Mouse (Mus musculus): ENCODE results near the gene Ano2.

Ano2 gene

DNA sequence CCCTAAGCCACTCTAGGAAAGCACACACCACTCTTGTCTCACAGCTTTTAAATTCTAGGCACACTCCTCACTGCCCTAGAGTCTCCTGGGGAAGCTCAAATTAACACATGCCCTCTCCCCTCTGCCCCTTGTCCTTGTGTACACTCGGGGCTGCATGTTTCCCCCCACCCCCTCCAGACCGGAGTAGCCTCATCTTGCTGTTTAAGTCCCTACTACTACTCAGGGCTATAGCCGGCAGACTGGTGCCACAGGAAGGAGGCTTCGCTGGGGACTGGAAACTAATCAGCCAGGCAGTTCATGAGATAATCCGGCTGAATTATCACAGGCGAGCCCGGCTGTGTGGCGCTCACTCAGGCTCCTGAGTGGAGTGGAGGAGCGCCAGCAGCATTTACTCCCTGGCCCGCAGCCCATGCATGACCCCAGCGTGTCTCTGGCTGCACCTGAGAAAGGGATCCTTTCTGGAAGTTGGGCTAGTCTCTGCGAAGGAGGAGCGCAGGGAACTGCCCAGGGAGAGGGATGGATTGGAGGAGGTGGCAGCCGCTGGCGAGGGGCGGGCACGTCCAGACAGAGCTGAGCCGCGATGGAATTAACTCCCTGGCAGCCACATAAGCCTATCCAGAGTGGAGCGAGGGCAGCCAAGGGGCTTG lies at the start of gene Ano2:
Ano2 (plus strand) TSS at position 363 of the 647 bp plus-strand sequence.
- no peak for DNase-seq (ENCODE audit: low spot score in 2 of 2)

GRCm38 (mm10) chr6:125640486-125640885 lies 49.7 kb upstream of the Ano2 start:
- no peak for DNase-seq (ENCODE audit: low spot score in 2 of 2)

DNA sequence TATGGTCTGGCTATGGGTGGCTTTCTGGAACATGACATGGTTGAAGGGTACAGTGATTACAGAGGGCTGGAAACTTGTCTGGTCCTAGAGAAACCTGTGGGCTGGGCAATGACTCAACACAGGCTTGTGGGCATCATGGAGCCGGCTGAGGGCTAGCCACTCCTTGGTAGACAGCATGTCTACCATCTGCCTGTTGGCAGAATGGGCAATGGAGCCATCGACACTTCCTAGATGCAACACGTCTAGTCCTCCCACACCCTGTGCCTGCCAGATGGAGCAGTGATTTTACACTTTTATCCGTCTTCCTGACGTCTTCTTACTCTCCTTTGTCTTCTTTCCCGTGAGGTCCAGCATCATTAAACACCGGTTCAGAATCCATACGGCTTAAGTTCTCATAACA lies 49.1 kb upstream of the Ano2 start:
- DNase-seq (ENCODE audit: low spot score in 2 of 2) = no peak

- DNase-seq (ENCODE audit: low spot score in 2 of 2) = no peak
Measured at GRCm38 (mm10) chr6:125648964-125649363, 41.3 kb upstream of the Ano2 start.

GRCm38 (mm10) chr6:125651335-125651734 lies 38.9 kb upstream of the Ano2 start:
- no peak for DNase-seq (ENCODE audit: low spot score in 2 of 2)

GRCm38 (mm10) chr6:125653416-125653815 lies 36.8 kb upstream of the Ano2 start:
- no peak for DNase-seq (ENCODE audit: low spot score in 2 of 2)

DNA sequence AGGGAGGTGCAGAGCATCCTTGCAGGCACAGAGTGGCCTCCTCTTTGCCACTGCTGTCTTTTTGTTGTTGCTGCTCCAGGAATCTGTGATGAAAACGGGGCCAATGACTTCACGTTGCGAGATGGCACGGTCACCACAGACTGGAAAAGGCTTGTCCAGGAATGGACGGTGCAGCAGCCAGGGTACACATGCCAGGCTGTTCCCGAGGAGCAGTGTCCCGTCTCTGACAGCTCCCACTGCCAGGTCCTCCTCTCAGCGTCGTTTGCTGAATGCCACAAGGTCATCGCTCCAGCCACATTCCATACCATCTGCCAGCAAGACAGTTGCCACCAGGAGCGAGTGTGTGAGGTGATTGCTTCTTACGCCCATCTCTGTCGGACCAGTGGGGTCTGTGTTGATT lies 33.3 kb upstream of the Ano2 start:
- DNase-seq (ENCODE audit: low spot score in 2 of 2) = no peak

DNA sequence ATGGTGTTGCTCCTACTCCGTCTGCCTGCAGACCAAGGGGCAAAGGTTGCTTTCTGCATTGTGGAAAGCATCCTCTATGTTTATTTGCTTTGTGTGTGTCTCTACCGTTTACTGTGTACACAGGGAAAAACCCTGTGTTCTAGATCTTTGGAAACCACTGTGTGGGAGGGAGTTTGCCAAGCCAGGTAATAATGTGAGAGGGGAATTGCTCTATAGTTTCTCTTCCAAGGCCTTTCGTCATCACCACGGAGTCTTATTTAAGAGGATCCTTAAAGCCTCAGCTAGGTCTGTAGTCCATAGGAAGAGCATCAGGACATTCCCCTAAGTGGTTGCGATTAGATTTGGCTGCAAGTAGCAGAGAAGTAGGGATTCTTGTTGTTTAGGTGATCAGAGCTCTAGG lies 32.3 kb upstream of the Ano2 start:
- DNase-seq (ENCODE audit: low spot score in 2 of 2) = no peak

- peak; percentile 10 to 27 for DNase-seq (ENCODE audit: low spot score in 2 of 2)
Measured at GRCm38 (mm10) chr6:125661106-125661877, 28.9 kb upstream of the Ano2 start.

DNA sequence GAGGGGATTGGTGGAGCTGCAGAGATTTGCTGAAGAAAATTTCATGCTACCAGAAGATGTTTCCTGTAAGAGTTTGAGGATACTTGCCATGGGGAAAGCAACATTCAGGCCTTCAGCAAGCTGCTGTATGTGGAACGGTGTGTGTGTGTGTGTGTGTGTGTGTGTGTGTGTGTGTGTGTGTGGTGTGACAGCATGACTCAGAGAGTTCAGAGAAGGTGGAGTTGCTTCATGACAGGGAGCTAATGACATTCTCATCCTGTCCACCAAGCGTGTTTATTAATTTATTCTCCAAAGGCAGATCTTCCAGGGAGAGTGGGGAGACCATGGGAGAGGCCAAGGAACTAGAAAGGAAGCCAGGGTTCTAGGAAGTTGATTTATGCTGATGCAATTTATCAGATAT lies 26.3 kb upstream of the Ano2 start:
- DNase-seq (ENCODE audit: low spot score in 2 of 2) = no peak

- no peak for DNase-seq (ENCODE audit: low spot score in 2 of 2)
Measured at GRCm38 (mm10) chr6:125671835-125672234, 18.4 kb upstream of the Ano2 start.

GRCm38 (mm10) chr6:125678492-125678891 lies 11.7 kb upstream of the Ano2 start:
- peak in 1 of 2 experiments; percentile 8 for DNase-seq (ENCODE audit: low spot score in 2 of 2)

GRCm38 (mm10) chr6:125680613-125681012 lies 9.6 kb upstream of the Ano2 start:
- no peak for DNase-seq (ENCODE audit: low spot score in 2 of 2)

DNA sequence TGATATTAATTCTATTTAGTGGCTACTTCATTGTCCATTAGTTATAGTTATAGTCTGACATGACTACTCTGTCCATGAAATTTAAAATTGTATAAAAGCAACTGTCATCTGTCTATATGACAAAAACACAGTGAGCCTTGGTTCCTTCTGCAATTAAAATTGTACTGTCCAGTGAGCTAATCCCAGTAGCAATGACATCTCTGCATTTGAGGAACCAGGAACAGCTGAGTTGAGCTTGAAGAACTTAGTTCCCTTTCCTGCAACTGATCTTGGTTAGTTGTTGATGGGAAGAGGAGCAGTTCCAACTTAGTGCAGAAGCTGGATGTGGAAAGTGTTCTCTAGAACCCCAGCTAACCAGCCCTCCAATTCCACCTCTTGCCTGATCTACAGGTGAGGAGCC lies 4.8 kb upstream of the Ano2 start:
- no peak for DNase-seq (ENCODE audit: low spot score in 2 of 2)

DNA sequence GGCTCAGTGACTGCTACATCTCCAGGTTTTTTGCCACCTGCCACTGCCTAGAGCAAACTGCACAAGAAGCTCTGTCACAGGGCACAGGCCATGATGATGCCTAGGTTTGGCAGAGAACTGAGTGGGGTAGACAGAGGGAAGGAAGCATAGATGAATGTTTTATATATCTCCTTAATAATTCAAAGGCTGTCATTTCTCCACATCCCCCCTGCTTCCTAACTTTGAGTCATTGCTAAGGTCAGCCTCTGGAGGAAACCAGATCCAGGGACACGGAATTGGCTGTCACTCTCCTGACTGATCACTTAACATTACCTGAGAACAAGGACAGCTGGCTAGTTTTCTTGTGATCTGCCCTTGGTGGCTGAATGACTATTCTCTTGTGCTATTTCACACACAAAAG lies 2.2 kb upstream of the Ano2 start:
- no peak for DNase-seq (ENCODE audit: low spot score in 2 of 2)

DNA sequence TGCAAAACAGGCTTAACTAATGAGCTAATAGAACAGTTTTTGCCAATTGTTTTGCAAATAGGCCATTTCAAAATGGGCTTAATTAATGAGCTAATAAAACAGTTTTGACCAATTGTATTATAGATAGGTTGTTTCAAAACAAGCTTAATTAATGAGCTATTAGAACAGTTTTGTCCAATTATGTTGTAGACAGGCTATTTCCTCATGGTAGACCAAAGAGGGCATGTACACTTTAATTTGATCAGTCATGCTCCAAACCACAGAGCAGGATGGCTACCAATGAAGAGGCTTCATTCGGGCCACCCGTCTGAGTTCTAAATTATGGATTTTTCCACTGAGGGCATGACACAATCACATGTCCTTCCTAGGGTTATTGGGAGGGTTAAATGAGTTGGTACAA lies 10.9 kb downstream of the Ano2 start:
- no peak for DNase-seq (ENCODE audit: low spot score in 2 of 2)

GRCm38 (mm10) chr6:125711261-125711660 lies 21.0 kb downstream of the Ano2 start:
- no peak for DNase-seq (ENCODE audit: low spot score in 2 of 2)

DNA sequence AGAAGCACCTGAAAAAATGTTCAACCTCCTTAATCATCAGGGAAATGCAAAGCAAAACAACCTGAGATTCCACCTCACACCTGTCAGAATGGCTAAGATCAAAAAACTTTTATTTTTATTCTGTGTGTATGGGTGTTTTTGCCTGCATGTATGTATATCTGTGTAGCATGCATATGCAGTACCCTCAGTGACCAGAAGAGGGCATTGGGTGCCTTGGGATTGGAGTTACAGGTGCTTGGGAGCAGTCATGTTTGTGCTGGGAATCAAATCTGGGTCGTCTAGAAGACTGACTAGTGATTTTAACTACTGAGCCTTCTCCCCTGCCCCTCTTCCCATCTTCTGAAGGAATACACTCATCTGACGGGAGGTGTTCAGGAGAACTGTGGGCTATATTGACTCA lies 36.2 kb downstream of the Ano2 start:
- DNase-seq (ENCODE audit: low spot score in 2 of 2) = no peak

DNA sequence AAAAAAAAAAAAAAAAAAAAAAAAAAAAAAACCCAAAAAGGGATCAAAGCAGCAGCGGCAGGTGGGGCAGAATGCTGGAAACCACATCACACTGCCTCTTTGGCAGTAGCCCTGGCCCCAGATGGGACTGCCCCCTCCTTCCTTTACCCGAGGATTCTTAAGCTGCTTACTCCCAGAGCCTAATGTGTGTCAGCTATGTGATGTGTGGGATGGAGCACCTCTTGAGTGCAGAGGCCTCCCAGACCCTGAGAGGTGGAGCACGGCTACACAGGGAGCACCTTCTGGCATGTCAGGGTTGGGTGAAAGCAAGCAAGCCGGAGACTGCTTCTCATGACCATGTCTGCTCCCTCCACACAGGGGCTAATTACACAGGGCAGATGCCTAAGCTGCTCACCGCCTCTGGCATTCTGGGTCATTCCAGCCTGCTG lies 37.3 kb downstream of the Ano2 start:
- no peak for DNase-seq (ENCODE audit: low spot score in 2 of 2)

- DNase-seq (ENCODE audit: low spot score in 2 of 2) = no peak
Measured at GRCm38 (mm10) chr6:125729471-125729870, 39.3 kb downstream of the Ano2 start.

GRCm38 (mm10) chr6:125729986-125730535 lies 39.8 kb downstream of the Ano2 start:
- no peak for DNase-seq (ENCODE audit: low spot score in 2 of 2)

DNA sequence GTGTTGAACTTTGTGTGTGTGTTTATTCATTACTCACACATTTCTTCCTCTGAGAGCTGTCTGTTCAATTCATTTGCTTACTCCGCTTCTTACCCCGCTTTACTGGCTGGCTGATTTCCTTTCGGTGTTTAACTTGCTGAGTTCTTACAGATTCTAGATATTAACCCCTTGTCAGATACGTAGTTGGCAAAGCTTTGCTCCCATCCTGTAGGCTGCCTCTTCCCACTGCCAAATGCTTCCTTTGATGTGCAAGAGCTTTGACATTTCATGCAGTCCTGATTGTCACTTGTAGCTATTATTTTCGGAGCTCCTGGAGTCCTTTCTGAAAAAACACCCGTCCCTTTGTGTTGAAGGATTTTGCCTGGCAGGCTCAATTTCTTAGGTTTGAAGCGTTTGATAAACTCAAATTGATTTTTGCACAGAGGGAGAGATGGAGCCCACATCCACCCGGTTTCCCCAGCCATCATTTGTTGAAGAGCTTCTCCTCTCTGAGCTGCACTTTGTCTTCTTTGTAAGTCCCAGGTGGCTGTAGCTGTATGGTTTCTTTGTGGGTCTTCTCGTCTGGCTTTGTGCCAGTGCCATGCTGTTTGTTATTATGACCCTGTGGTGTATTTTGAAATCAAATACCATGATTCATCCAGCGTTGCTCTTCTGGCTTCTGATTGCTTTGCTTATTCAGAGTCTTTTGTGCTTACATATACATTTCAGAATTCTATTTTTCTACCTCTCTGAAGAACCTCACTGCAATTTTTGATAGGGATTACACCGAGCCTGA lies 47.5 kb downstream of the Ano2 start:
- no peak for DNase-seq (ENCODE audit: low spot score in 2 of 2)
